Mouse (Mus musculus) G1E (cell line): ENCODE results near the gene Naa35. TPM values are rescaled to one million over a fixed set of nuclear protein-coding genes. Genes with fewer than 3 reads are reported as not detected.

Experiments
- ATAC-seq: 2 replicates; pipeline ENCODE4 v1.8.0; 2016; ENCODE audit warnings: mild to moderate bottlenecking; ENCODE audit not compliant: insufficient number of reproducible peaks, poor library complexity, low FRiP score, severe bottlenecking; ENCODE audit errors: extremely low read depth
- DNase-seq: peaks from one replicate; pipeline ENCODE4 v3.0.0; 2012; ENCODE audit warnings: low spot score
- H3K27me3 ChIP-seq: 2 replicates; pipeline ENCODE4 v1.6.1; 2012; ENCODE audit warnings: mild to moderate bottlenecking, low read length, inconsistent platforms; ENCODE audit not compliant: insufficient read depth
- H3K36me3 ChIP-seq: replicated peaks from 2 replicates; pipeline ENCODE3; 2012; ENCODE audit warnings: mild to moderate bottlenecking, inconsistent platforms
- H3K4me1 ChIP-seq: 2 replicates; pipeline ENCODE4 v1.6.1; 2012; ENCODE audit warnings: low read depth, low read length, inconsistent platforms, mixed read lengths; ENCODE audit not compliant: insufficient read depth
- H3K4me3 ChIP-seq: 2 replicates; pipeline ENCODE4 v1.5.1; 2012; ENCODE audit warnings: low read depth, mild to moderate bottlenecking, inconsistent platforms, low read length, moderate library complexity, mixed read lengths
- H3K9me3 ChIP-seq: replicated peaks from 2 replicates; pipeline ENCODE4 v1.6.1; 2012; ENCODE audit warnings: inconsistent platforms
- CTCF ChIP-seq: IDR thresholded peaks from 2 replicates; pipeline ENCODE4 v1.5.1; 2012; ENCODE audit warnings: low read depth, low read length, inconsistent platforms, mixed read lengths
- GATA1 ChIP-seq: IDR thresholded peaks from 2 replicates; pipeline ENCODE4 v1.6.1; 2012; ENCODE audit warnings: borderline replicate concordance, low read length, inconsistent platforms, mixed read lengths
- GATA2 ChIP-seq: IDR thresholded peaks from 2 replicates; pipeline ENCODE4 v1.6.1; 2012; ENCODE audit warnings: low read depth, low read length, inconsistent platforms, borderline replicate concordance
- POLR2AphosphoS5 ChIP-seq: IDR thresholded peaks from 2 replicates; pipeline ENCODE4 v1.6.1; 2012; ENCODE audit warnings: low read depth, low read length, inconsistent platforms; ENCODE audit not compliant: insufficient replicate concordance
- TAL1 ChIP-seq: conservative IDR thresholded peaks from 2 replicates; pipeline ENCODE4 v1.6.1; 2012; ENCODE audit warnings: low read depth, low read length, inconsistent platforms, mixed read lengths
- polyA plus RNA-seq: library from polyadenylated mRNA; stranded (reverse); fragments of >175 nt; gene quantifications from 2 replicates; pipeline ENCODE4 v1.2.3, GENCODE M21; 2012
- total RNA-seq, 2 experiments: library from RNA; stranded (forward) in 1 of 2; stranded (reverse) in 1 of 2; fragments of 200-1000 nt in 1 of 2; fragments of >200 nt in 1 of 2; fragmentation: Nextera tagmentation in 1 of 2; gene quantifications; 2 replicates each; pipeline ENCODE4 v1.2.3; 2014 to 2017

The Naa35 gene
- total RNA-seq (2014; fragmentation: Nextera tagmentation): 63.7 and 71.9 TPM in 2 replicates
- 29.5 and 31.0 TPM in 2 replicates for total RNA-seq (2017)
- 8.4 and 8.5 TPM in 2 replicates for polyA plus RNA-seq

DNA sequence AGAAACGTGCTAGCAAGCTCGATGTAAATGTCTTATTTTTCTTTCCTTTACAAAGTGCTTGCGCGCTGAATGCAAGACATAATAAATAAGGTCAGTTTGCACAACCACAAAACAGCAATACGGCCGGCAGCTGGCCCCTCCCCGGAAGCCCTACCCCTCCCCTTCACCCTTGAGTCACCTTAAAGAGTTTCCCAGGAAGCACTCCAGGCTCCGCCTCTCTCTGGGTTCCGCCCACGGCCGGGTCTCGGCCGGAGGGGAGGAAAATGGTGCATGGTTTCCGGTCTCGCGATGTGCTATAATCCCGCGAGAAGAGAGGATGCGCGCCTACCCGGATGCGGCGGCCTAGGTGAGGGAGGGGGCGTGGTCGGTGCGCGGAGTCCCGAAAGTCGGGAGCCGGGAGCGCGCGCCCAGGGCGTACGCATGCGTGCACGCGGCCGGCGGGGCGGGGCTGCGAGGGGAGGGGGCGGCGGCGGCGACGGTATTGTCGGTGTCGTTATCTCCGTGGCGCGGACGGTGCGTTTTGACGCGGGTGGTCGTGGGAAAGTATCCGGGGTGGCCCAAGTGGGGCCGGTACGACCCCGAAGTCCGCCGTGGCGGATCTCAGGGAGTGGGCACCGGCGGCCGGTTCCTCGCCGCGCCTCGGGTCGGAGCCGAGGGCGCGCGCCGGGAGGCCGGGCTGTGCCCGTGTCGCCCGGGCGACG lies at the start of gene Naa35, which contains the start of gene Agtpbp1:
TSS of gene Naa35 (plus strand) at position 313 of the 701 bp plus-strand sequence.
TSS of gene Agtpbp1 (minus strand) at position 281 of the 701 bp plus-strand sequence.
- ATAC-seq (peak; percentile 98), DNase-seq (peak; percentile 92)
- Histone ChIP-seq H3K4me1 (peaks cover 46% of the 10 kb centered on the region), H3K27me3 (no peaks in the 10 kb centered on the region), H3K9me3 (no peaks in the 10 kb centered on the region), H3K36me3 (peaks cover 34% of the 10 kb centered on the region), H3K4me3 (peak within 1 kb of the TSS; percentile 90)
- TF ChIP-seq TAL1 (no peak), GATA1 (no peak), CTCF (no peak), GATA2 (no peak), POLR2AphosphoS5 (no peak)

DNA sequence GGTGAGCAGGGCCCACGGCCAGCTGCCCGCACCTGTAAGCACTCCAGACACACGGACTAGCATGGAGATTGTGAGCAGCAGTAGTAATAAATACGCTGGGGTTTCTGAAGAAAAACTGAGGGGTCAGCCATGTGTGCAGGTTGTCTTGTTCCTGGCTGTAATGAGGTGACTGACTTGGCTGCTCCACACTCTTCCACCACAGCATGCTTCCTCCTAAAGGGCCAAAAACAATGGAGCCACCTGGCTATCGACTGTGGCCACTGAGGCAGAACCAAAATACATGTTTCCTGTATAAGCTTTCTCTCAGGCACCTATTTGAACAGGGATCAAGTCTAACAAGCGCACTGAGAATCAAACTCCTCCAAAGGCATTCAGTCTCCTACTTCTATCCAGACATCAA lies 49.3 kb upstream of the Naa35 start:
- ATAC-seq (no peak), DNase-seq (no peak)
- Histone ChIP-seq H3K4me1 (peaks cover 22% of the 10 kb centered on the region), H3K36me3 (peaks cover 94% of the 10 kb centered on the region), H3K9me3 (no peaks in the 10 kb centered on the region), H3K27me3 (no peaks in the 10 kb centered on the region), H3K4me3 (no peak overlapping the region)
- TF ChIP-seq GATA2 (no peak), TAL1 (no peak), CTCF (no peak), GATA1 (no peak), POLR2AphosphoS5 (no peak)

DNA sequence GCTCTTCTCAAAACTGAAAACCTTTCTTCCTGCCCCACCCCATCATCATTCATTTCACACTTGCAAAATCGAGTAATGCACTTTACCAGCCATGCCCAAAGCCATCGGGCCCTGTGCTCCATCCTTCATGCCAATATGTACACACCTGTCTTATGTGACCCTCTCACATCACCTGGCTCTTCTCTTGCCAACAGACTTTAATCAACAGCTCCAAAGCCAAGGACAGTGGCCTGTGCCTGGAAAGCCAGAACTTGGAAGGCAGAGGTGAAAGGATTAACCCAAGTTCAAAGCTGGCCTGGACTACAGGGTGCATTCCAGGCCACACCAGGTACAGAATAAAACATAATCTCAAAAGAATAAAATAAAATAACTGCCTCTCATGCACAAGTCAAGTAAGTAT lies 48.4 kb upstream of the Naa35 start:
- ATAC-seq: no peak

DNA sequence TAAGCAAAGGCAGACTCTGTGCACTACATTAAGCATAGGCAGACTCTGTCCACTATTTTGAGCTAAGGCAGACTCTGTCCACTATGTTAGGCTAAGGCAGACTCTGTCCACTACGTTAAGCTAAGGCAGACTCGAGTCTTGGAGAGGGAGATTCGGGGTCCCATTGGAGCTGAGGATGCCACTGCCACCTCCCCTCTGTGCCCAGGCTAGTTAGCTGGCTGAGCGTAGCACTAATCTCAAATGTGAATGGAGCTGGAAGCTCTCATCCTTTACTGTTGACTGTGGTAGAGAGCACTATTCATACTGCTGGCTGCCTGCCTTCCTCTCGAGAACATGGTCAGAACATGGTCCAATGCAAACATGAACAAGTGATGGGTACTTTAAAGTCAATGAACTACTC lies 46.4 kb upstream of the Naa35 start:
- ATAC-seq (no peak), DNase-seq (no peak)
- Histone ChIP-seq H3K9me3 (no peaks in the 10 kb centered on the region), H3K4me1 (peaks cover 29% of the 10 kb centered on the region), H3K27me3 (no peaks in the 10 kb centered on the region), H3K36me3 (peaks cover 83% of the 10 kb centered on the region), H3K4me3 (no peak overlapping the region)
- no peak for TF ChIP-seq TAL1
- no peak for TF ChIP-seq POLR2AphosphoS5
- TF ChIP-seq CTCF: no peak
- no peak for TF ChIP-seq GATA2
- TF ChIP-seq GATA1: no peak

More for the DNA sequence above, 48.4 kb upstream of the Naa35 start:
- H3K4me1 ChIP-seq: peaks cover 22% of the 10 kb centered on the region
- H3K9me3 ChIP-seq: no peaks in the 10 kb centered on the region
- TF ChIP-seq POLR2AphosphoS5 (no peak), TAL1 (no peak), CTCF (no peak)
- DNase-seq: no peak
- H3K27me3 ChIP-seq: no peaks in the 10 kb centered on the region
- peaks cover 91% of the 10 kb centered on the region for H3K36me3 ChIP-seq
- H3K4me3 ChIP-seq: no peak overlapping the region

DNA sequence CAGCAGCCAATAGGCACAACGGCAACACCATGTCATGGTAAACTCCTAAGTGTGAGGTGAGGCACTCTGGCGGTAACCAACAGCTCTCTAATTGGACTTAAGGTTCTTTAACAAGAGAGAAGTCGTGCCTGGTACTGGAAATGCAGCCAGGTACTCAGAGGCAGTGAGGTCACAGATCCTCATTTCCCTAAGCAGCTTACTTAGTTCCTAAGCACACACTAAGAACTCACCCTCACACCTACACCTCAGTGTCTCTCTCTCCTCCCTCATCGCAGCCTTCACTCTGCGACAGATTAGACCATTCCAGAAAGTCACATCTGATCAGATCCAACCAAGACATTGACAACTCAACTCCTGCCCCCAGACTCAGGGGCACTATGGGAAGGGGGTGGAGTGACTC lies 45.0 kb upstream of the Naa35 start:
- DNase-seq (no peak), ATAC-seq (no peak)
- H3K36me3 ChIP-seq: peaks cover 82% of the 10 kb centered on the region
- H3K4me1 ChIP-seq: peaks cover 34% of the 10 kb centered on the region
- TF ChIP-seq CTCF (no peak), TAL1 (no peak), GATA2 (no peak), GATA1 (no peak), POLR2AphosphoS5 (no peak)
- no peaks in the 10 kb centered on the region for H3K9me3 ChIP-seq
- H3K27me3 ChIP-seq: no peaks in the 10 kb centered on the region
- H3K4me3 ChIP-seq: no peak overlapping the region

DNA sequence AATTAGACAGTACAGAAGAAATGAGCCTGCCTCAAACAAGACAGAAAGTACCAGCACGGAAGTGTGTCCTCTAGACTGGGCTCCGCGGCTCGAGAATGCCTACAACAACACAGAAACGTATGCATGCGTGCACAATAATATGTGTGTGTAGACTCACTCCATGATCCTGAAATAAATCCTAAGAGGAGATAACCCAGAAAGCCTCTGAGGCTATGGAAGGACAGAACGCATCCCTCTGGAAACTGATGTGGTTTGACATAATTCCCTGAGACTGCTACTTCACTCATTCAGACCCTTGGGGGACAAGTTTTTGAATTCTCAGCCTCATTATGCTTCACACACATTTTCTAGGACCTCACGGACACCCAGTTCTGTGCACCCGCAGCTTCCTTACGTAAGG lies 42.6 kb upstream of the Naa35 start:
- DNase-seq (no peak), ATAC-seq (no peak)
- H3K27me3 ChIP-seq: no peaks in the 10 kb centered on the region
- peaks cover 51% of the 10 kb centered on the region for H3K4me1 ChIP-seq
- peaks cover 76% of the 10 kb centered on the region for H3K36me3 ChIP-seq
- TF ChIP-seq CTCF (no peak), GATA1 (no peak), TAL1 (no peak), GATA2 (no peak), POLR2AphosphoS5 (no peak)
- H3K4me3 ChIP-seq: no peak overlapping the region
- no peaks in the 10 kb centered on the region for H3K9me3 ChIP-seq
